Mouse (Mus musculus) ES-Bruce4 (cell line): ENCODE results near the gene Tspan9. TPM values are rescaled to one million over a fixed set of nuclear protein-coding genes. Genes with fewer than 3 reads are reported as not detected.

ENCODE experiments used
- H3K27ac ChIP-seq: 2 replicates; pipeline ENCODE4 v1.5.1; 2012; ENCODE audit warnings: low read length, inconsistent platforms; ENCODE audit not compliant: insufficient read depth
- H3K27me3 ChIP-seq: 2 replicates; pipeline ENCODE4 v1.6.1; 2012; ENCODE audit warnings: mild to moderate bottlenecking, low read length, inconsistent platforms; ENCODE audit not compliant: control insufficient read depth, poor library complexity, insufficient read depth, severe bottlenecking
- H3K36me3 ChIP-seq: 2 replicates; pipeline ENCODE4 v1.6.1; 2012; ENCODE audit warnings: inconsistent platforms, mild to moderate bottlenecking, low read length, moderate library complexity; ENCODE audit not compliant: control insufficient read depth, poor library complexity, insufficient read depth, severe bottlenecking
- H3K4me1 ChIP-seq: one replicate; pipeline ENCODE4 v1.8.1; 2011; ENCODE audit warnings: low read length; ENCODE audit not compliant: control insufficient read depth, insufficient read depth
- H3K4me3 ChIP-seq: 2 replicates; pipeline ENCODE4 v1.5.1; 2011; ENCODE audit warnings: low read depth, mild to moderate bottlenecking, low read length
- H3K9ac ChIP-seq: 2 replicates; pipeline ENCODE4 v1.6.1; 2012; ENCODE audit warnings: low read depth, mild to moderate bottlenecking, inconsistent platforms; ENCODE audit not compliant: poor library complexity, severe bottlenecking
- H3K9me3 ChIP-seq: replicated peaks from 2 replicates; pipeline ENCODE4 v1.6.1; 2012; ENCODE audit warnings: mild to moderate bottlenecking, low read length, inconsistent platforms; ENCODE audit not compliant: control insufficient read depth, poor library complexity, insufficient read depth, severe bottlenecking
- CTCF ChIP-seq: IDR thresholded peaks from one replicate; pipeline ENCODE4 v1.8.1; 2011; ENCODE audit warnings: low read depth, low read length
- EP300 ChIP-seq: IDR thresholded peaks from 2 replicates; pipeline ENCODE4 v1.6.1; 2011; ENCODE audit warnings: low read depth, low read length; ENCODE audit not compliant: insufficient read depth
- POLR2A ChIP-seq: IDR thresholded peaks from one replicate; pipeline ENCODE4 v1.8.1; 2011; ENCODE audit warnings: low read length; ENCODE audit not compliant: insufficient read depth
- polyA plus RNA-seq: library from polyadenylated mRNA; stranded (reverse); fragments of >200 nt; gene quantifications from 2 replicates; pipeline ENCODE4 v1.2.4, GENCODE M21; 2011; ENCODE audit warnings: low read depth; ENCODE audit not compliant: missing spikeins, insufficient read depth, insufficient read length

Tspan9 gene
- polyA plus RNA-seq, 1 experiment: 90.5 TPM

GRCm38 (mm10) chr6:128070921-128071558 is 72.4 kb downstream of the Tspan9 start:
- Histone ChIP-seq H3K9ac (no peak overlapping the region), H3K36me3 (no peaks in the 10 kb centered on the region), H3K4me3 (no peak overlapping the region), H3K9me3 (no peaks in the 10 kb centered on the region), H3K4me1 (no peaks in the 10 kb centered on the region), H3K27me3 (no peaks in the 10 kb centered on the region), H3K27ac (no peak overlapping the region)
- TF ChIP-seq POLR2A: no peak
- TF ChIP-seq CTCF: no peak
- no peak for TF ChIP-seq EP300

- Histone ChIP-seq H3K4me1 (no peaks in the 10 kb centered on the region), H3K36me3 (no peaks in the 10 kb centered on the region), H3K9me3 (no peaks in the 10 kb centered on the region), H3K9ac (no peak overlapping the region), H3K27ac (no peak overlapping the region), H3K4me3 (no peak overlapping the region), H3K27me3 (no peaks in the 10 kb centered on the region)
- TF ChIP-seq POLR2A: no peak
- no peak for TF ChIP-seq CTCF
- no peak for TF ChIP-seq EP300
These were observed 73.1 kb downstream of the Tspan9 start for GRCm38 (mm10) chr6:128070072-128070872.

GRCm38 (mm10) chr6:128068144-128068543 is 75.2 kb downstream of the Tspan9 start:
- Histone ChIP-seq H3K27me3 (no peaks in the 10 kb centered on the region), H3K9me3 (no peaks in the 10 kb centered on the region), H3K9ac (no peak overlapping the region), H3K4me1 (no peaks in the 10 kb centered on the region), H3K27ac (no peak overlapping the region), H3K36me3 (no peaks in the 10 kb centered on the region), H3K4me3 (no peak overlapping the region)
- TF ChIP-seq CTCF (no peak), EP300 (no peak), POLR2A (no peak)

- H3K27me3 ChIP-seq: no peaks in the 10 kb centered on the region
- no peak overlapping the region for H3K9ac ChIP-seq
- TF ChIP-seq POLR2A (no peak), CTCF (no peak), EP300 (no peak)
- no peaks in the 10 kb centered on the region for H3K4me1 ChIP-seq
- H3K9me3 ChIP-seq: no peaks in the 10 kb centered on the region
- H3K4me3 ChIP-seq: no peak overlapping the region
- no peak overlapping the region for H3K27ac ChIP-seq
- H3K36me3 ChIP-seq: no peaks in the 10 kb centered on the region
These were observed 77.4 kb downstream of the Tspan9 start for GRCm38 (mm10) chr6:128065982-128066381.

DNA sequence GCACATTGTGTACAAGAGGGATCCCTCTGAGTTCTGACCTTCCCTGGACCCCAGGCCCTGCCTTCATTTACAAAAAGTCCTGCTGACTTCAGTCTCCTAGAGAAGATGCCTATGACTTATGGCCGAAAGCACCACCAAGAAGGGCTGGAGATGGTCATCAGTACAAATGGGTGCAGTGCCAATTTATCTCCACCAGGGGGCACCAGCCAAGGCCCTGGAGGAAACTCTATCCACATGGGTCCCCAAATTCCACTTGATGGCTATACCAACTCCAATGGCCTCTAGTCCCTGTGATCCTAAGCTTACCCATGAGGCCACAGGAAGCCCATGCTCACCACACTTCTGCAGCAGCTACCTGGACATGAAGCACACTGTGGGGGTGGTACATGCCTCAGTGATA is 79.9 kb downstream of the Tspan9 start:
- Histone ChIP-seq H3K9me3 (no peaks in the 10 kb centered on the region), H3K9ac (no peak overlapping the region), H3K4me3 (no peak overlapping the region), H3K27ac (no peak overlapping the region), H3K36me3 (no peaks in the 10 kb centered on the region), H3K27me3 (no peaks in the 10 kb centered on the region), H3K4me1 (no peaks in the 10 kb centered on the region)
- TF ChIP-seq CTCF: peak; percentile 71
- no peak for TF ChIP-seq POLR2A
- no peak for TF ChIP-seq EP300

- Histone ChIP-seq H3K4me3 (no peak overlapping the region), H3K4me1 (no peaks in the 10 kb centered on the region), H3K27ac (no peak overlapping the region)
These were observed 80.6 kb downstream of the Tspan9 start for GRCm38 (mm10) chr6:128062784-128063183.

More at GRCm38 (mm10) chr6:128062784-128063183, 80.6 kb downstream of the Tspan9 start:
- TF ChIP-seq POLR2A (no peak), CTCF (no peak), EP300 (no peak)
- Histone ChIP-seq H3K9ac (no peak overlapping the region), H3K36me3 (no peaks in the 10 kb centered on the region), H3K9me3 (no peaks in the 10 kb centered on the region), H3K27me3 (no peaks in the 10 kb centered on the region)
